12 mouse cellular contexts compared by ENCODE assay signal in genomic region chr19:24415778-24416621, GRCm38 (mm10).
DNase-seq lines count a peak whose midpoint lies in the region; ATAC-seq and TF ChIP-seq lines count a peak whose summit lies in the region.
"Had no signal": no experiment of that assay in that cellular context is flagged by ENCODE, and none has a peak within 500 bp of the region (broad histone marks: within the 10 kb centered on the region; RNA-seq: fewer than 3 reads in every experiment).

No protein-coding gene starts in this region.

- H3K27me3 ChIP-seq in heart, embryonic 10.5 days (ENCODE audit: insufficient read depth, poor library complexity, severe bottlenecking) = no peaks in the 10 kb centered on the region
- H3K27me3 ChIP-seq in heart, embryonic 11.5 days (ENCODE audit: control insufficient read depth, insufficient read depth, low read length) = no peaks in the 10 kb centered on the region
- H3K27me3 ChIP-seq in midbrain, postnatal 0 days (ENCODE audit: insufficient read depth, low read length) = no peaks in the 10 kb centered on the region
- H3K27me3 ChIP-seq: embryonic facial prominence, embryonic 15.5 days had no signal

- H3K4me2 ChIP-seq in heart, embryonic 11.5 days = no peak overlapping the region
- no peak overlapping the region for H3K4me2 ChIP-seq in midbrain, postnatal 0 days (ENCODE audit: low read depth, low read length, poor library complexity, severe bottlenecking)
- H3K4me2 ChIP-seq: embryonic facial prominence, embryonic 15.5 days had no signal

- H3K4me3 ChIP-seq in heart, embryonic 10.5 days = no peak overlapping the region
- no peak overlapping the region for H3K4me3 ChIP-seq in heart, embryonic 11.5 days (ENCODE audit: low read depth, low read length)
- H3K4me3 ChIP-seq in midbrain, postnatal 0 days (ENCODE audit: low read depth, low read length) = no peak overlapping the region
- H3K4me3 ChIP-seq: embryonic facial prominence, embryonic 15.5 days had no signal

- no peaks in the 10 kb centered on the region for H3K9me3 ChIP-seq in heart, embryonic 10.5 days
- no peaks in the 10 kb centered on the region for H3K9me3 ChIP-seq in heart, embryonic 11.5 days (replicated peaks; ENCODE audit: control insufficient read depth, low read length)
- no peaks in the 10 kb centered on the region for H3K9me3 ChIP-seq in midbrain, postnatal 0 days (ENCODE audit: low read length)
- H3K9me3 ChIP-seq: embryonic facial prominence, embryonic 15.5 days had no signal

- no peak for ATAC-seq in heart, embryonic 11.5 days (replicated peaks; ENCODE audit: insufficient number of reproducible peaks, low FRiP score, low TSS enrichment)
- ATAC-seq in midbrain, postnatal 0 days (ENCODE audit: low FRiP score) = peak; percentile 88
- ATAC-seq: inflammation-experienced regulatory T-cells, adult 6 months had no signal

- DNase-seq in heart, embryonic 10.5 days (ENCODE audit: low spot score) = peak; percentile 55
- peak; percentile 32 for DNase-seq in right cerebral cortex, postnatal 25 days
- no peak for DNase-seq in right cerebral cortex, postnatal 36 days (ENCODE audit: low spot score in 2 of 2)
- DNase-seq in midbrain, postnatal 0 days (ENCODE audit: low spot score) = peak; percentile 58
- DNase-seq in thymus, postnatal 4 days = peak; percentile 56
- DNase-seq in gastrocnemius, adult 18-20 months (ENCODE audit: low spot score) = no peak
- no peak for DNase-seq in ovary, postnatal 36 days (ENCODE audit: low spot score)
- DNase-seq: liver; lung, postnatal 4 days had no signal

- no peak overlapping the region for H3K27ac ChIP-seq in heart, embryonic 10.5 days
- no peak overlapping the region for H3K27ac ChIP-seq in heart, embryonic 11.5 days (ENCODE audit: low read depth, low read length)
- peak overlapping the region; percentile 75 for H3K27ac ChIP-seq in midbrain, postnatal 0 days (ENCODE audit: low read depth, low read length)
- H3K27ac ChIP-seq: embryonic facial prominence, embryonic 15.5 days had no signal

- no peak for TF ChIP-seq CTCF in midbrain, postnatal 0 days (IDR thresholded peaks at IDR 0.05)

- 82% methylated on average over 8 of the region's 8 CpGs for WGBS in heart, embryonic 10.5 days
- WGBS in heart, embryonic 11.5 days (ENCODE audit: insufficient replicate concordance) = 77% methylated on average over 8 of the region's 8 CpGs
- 59% methylated on average over 8 of the region's 8 CpGs for WGBS in midbrain, postnatal 0 days

- H3K36me3 ChIP-seq in heart, embryonic 10.5 days = no peaks in the 10 kb centered on the region
- H3K36me3 ChIP-seq in heart, embryonic 11.5 days (ENCODE audit: control insufficient read depth, insufficient read depth, low read length) = no peaks in the 10 kb centered on the region
- no peaks in the 10 kb centered on the region for H3K36me3 ChIP-seq in midbrain, postnatal 0 days (ENCODE audit: insufficient read depth, low read length)
- H3K36me3 ChIP-seq: embryonic facial prominence, embryonic 15.5 days had no signal

- peaks cover 22% of the 10 kb centered on the region; the same call in 1 of the 2 replicates for H3K4me1 ChIP-seq in heart, embryonic 10.5 days
- H3K4me1 ChIP-seq in heart, embryonic 11.5 days (ENCODE audit: control insufficient read depth, insufficient read depth, low read length) = peaks cover 10% of the 10 kb centered on the region; the same call in 1 of the 2 replicates
- no peaks in the 10 kb centered on the region for H3K4me1 ChIP-seq in midbrain, postnatal 0 days (ENCODE audit: insufficient read depth, low read length)
- H3K4me1 ChIP-seq: embryonic facial prominence, embryonic 15.5 days had no signal

- H3K9ac ChIP-seq in heart, embryonic 11.5 days (ENCODE audit: low read depth, low read length) = no peak overlapping the region
- H3K9ac ChIP-seq in midbrain, postnatal 0 days (replicated peaks; ENCODE audit: low read length, poor library complexity, severe bottlenecking) = no peak overlapping the region
- H3K9ac ChIP-seq: embryonic facial prominence, embryonic 15.5 days had no signal

Comparison
In these comparisons a context has a peak if more than half of its experiments do, and no peak if none do; other contexts are left out.
1. DNase-seq: peak in heart, embryonic 10.5 days (single experiment), right cerebral cortex, postnatal 25 days (single experiment), midbrain, postnatal 0 days (single experiment) and thymus, postnatal 4 days (single experiment); none in right cerebral cortex, postnatal 36 days (0 of 2), gastrocnemius, adult 18-20 months (single experiment) and ovary, postnatal 36 days (single experiment).